Mouse (Mus musculus) right cerebral cortex, postnatal 14 days (tissue): ENCODE measurements around the gene Klf13.

Experiments
- DNase-seq: peaks from one replicate; pipeline ENCODE4 v3.0.0; 2022

The Klf13 gene

DNA sequence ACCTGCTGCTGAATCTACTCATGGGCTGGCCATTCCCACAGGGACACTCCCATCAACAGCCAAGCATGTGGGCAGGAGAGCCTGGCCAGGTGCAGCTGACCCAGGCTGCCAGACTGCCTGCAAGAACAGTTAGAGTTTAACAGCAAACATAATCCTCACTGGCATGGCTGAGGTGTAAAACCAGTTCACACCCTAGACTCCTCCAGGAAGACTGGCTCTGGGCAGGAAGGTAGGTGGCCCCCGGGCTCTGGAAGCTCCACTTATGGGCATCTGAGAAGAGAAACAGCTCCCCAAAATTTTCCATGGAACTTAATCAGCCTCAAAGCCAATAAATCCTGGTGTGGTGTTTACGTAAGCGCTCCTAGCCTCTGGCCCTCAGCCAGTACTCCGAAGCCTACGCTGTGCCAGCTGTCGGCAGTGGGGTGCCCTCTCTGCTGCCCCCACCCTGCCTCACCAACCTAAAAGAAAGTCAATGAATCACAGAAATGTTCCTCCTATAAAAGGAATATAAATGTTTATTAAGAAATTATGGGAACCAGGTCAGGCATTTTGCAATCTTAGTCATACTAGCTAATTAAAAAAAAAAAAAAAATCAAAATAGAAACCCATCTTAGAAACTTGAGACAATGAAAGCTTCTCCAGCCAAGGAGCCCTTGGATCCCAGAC, 13.8 kb downstream of the Klf13 start:
- DNase-seq, result peak; percentile 73

DNA sequence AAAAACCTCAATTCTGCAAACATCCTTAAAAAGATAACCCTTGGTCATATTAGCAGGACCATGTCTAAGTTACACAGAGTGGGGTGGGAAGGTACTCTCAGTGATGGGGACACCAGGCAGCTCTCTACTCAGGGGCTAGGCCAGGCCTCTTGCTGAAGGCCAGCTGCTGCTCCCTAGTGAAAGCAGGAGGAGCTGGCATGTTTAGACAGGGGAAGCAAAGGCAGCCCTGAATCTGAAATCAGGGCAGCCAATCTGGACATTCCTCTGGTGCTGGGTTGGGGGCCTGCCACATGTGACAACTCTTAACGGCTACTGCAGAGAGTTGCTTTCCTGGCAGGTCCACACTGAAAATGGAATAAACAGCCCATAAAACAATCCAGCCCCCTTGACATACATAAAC, 14.6 kb downstream of the Klf13 start:
- no peak for DNase-seq

DNA sequence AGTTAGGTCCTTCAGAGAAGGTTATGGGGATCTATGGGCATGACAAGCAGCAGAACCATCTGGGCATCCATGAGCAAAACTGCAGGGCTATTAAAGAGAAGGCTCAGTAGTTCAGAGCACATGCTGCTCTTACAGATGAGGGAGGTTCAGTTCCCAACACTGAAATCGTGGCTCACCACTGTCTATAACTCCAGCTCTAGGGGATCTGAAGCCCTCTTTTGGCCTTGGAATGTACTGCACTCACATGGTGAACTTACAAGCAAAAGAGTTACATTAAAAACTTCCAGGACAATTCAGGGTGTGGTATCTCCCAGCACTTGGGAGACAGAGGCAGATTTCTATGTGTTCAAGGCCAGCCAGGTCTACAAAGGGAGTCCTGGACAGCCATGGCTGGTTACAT, 15.7 kb downstream of the Klf13 start:
- no peak for DNase-seq

DNA sequence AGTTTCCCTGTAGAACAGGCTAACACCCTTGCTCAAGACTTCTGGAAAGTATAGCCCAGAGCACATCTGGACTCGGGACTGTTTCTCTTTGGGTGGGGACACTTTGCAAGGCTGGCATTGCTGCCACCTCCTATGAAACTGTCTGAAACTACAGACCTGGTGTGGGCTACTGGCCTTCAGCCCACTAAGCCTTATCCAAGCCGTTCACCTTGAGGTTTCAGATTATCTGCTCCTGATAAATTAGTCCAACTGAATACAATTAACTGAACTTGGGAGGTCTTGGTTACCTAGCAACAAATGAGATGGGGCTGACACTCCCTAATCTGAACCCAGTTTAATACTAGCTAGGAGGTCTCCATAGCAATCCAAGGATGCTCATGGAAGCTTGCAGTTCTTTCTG, 16.1 kb downstream of the Klf13 start:
- DNase-seq, result no peak

DNA sequence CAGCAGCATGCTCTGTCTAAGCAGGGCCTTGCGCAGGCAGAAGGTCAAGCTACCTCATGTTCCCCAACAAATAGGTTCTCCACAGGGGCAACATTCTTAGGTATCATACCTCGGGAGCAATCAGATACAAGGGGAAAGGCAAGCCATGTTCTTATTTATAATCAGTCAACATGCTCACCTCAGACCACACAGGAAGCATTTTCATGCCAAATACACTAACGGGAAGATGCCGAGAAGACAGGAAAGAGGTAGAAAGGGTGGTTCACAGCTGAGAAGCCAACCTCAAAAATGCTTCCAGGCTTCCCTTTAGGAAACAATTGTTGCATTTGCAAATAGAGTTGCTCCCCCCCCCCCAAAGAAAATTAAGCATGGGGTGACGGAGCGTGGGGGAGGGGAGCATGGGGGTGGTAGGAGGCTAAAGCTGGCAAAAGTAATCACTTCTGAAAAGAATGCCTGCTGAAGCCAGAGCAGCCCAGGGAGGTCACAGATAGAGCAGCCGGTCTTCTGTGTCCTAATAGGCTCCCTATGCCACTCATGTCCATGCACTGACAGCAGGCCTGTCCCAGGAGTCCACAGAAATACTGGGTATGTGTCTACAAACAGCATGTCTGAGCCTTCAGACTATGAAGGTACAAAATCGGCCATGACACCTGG, 16.7 kb downstream of the Klf13 start:
- no peak for DNase-seq

DNA sequence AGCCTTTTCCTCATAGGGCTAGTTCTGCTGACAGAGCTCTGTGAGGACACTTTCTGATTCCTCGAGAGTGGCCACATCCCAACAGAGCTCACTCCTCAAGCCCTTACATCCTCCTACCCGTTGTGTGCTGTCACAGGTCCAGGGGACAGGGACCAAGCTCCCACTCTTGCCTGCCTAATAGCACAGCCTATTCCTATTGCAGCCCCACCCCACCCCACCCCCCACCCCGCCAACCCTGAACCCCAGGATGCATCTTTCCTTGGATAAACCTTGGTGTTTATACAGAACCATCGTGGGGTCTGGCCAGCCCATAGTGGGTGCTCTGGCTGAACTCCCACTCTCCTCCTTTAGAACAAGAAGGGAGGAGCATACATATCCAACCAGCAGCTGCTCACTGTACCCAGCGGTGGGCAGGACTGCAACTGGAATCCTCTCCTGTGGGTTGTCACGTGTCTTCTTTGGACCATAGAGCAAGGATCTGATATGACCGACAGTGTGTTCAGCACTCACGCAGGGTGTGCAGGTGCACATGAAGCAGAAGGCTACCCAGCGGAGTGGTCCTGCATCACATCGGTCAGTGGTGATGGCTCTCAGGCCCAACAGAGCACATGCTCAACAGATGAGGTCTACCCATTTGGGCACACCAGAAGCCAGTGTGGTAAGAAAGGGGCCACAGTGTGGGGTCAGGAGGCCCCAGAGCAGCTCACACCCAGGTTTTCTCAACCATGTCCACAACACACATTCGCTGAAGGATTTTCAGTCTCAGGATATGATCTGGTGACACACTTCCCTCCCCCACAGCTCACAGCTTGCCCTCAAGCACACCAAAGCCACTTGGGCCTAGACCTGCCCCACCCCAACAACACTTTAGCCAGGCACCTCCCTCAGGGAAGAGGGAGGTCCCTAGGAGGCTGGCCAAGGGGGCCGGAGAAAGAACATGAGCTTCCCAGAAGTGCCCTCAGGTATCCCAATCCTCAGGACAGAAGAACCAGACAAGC, 19.6 kb downstream of the Klf13 start:
- no peak for DNase-seq

DNA sequence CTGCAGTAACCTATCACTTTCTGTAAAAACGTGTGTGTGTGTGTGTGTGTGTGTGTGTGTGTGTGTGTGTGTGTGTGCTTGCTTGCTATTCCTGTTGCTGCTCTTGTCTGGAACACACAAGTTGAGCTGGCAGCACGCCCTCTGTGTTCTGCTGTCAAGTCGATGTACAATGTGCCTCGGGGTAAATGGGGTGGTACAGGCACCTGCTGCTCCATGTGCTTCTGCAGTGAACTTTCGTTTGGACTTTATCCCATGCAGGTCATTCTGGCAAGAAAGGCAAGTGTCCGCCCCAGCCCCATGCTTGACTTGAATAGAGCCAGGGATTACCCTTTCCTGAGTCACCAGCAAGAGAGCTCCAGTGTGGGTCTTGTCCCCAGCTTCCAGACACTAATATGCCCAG, 21.0 kb downstream of the Klf13 start:
- DNase-seq, result peak; percentile 74

DNA sequence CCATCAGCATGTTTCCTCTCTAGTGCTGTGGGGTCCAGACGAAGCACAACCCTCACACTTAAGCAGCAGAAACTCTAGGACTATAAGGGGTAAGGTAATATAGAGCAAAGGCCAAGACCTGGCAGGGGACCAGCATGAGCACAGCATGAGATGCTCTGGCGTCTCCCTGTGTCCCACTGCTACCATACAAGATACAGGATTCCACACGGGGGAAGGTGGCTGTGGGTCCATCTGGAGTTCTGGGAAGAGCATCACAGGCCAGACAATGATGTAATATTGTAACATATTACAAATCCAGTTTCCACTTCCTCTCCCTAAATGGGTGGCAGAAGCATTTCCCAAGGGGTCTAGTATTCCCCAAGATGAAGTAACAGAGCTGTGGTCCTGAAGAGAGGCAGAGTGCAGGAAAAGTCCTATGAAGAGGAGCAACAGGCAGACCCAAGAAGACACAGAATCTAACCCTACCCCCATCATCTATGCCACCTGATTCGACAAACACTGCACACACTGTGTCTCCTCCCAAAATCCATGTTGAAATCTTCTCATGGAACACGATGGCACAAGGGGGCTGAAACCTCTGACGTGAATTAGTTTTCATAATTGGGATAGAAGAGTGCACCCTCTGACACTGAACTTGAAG, 22.3 kb downstream of the Klf13 start, which contains the start of gene E030018B13Rik:
TSS of gene E030018B13Rik (plus strand) at position 590 of the 640 bp plus-strand sequence.
- no peak for DNase-seq

DNA sequence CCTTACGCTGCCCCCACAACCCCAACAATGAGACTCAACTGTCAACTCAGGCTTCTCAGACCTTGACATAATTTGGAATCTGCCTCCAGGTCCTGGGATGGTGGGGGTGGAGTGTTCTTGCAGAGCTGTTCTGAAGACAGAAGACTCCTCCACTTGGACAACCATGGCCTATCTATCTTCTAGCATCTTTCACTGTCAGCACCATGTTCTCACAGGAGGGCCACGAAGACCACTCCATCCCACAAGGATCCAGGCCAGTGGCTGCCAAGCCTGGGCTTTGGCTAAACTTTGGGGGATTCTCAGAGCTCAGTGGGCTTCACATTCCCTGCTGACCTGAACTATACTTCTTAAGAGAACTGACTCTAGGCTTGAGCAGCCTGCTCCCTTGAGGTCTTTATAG, 23.8 kb downstream of the Klf13 start:
- no peak for DNase-seq

DNA sequence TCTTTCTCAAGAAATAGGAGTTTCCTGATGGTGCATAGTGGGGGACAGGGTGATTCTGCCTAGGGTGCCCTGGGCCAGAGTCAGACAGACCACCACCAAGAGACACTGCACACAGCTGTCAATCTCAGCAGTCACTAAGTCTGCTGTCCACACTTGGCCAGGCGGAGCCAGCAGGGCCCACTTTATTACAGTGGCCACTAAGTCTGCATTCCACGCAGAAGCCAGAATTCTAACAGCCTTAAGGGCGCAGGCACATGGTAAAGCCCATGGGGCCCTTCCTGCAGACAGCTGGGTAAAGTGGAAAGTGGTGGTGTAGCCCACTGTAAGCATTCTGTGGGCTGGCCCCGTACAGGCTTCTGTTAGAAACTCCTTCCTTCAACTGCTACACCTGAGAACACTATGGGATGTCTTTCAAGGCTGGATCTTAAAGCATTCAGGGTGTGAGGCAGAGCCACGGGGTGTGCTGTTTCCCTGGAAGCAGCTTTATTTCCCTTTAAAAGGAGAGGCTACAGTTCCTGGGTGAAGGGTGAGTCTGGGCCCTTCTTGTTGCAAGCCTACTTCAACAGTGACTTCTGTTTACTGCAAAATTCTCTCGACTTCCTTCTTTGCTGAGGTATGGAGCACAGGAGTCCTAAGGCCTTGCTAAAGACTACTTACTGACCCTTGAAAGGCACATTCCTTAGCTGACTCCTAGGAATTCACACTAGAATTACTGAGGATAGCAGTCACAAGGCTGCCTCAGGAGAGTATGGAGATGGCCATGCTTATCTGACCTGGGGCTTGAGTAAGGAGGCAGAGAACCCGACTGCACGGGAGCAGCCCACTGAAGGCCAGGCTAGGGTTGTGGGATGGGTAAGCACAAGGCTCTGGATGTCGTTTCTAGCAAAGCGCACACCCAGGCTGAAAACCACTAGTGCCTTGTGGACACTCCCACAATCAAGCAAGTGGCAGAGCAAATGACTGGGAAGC, 24.7 kb downstream of the Klf13 start:
- DNase-seq, result no peak

DNA sequence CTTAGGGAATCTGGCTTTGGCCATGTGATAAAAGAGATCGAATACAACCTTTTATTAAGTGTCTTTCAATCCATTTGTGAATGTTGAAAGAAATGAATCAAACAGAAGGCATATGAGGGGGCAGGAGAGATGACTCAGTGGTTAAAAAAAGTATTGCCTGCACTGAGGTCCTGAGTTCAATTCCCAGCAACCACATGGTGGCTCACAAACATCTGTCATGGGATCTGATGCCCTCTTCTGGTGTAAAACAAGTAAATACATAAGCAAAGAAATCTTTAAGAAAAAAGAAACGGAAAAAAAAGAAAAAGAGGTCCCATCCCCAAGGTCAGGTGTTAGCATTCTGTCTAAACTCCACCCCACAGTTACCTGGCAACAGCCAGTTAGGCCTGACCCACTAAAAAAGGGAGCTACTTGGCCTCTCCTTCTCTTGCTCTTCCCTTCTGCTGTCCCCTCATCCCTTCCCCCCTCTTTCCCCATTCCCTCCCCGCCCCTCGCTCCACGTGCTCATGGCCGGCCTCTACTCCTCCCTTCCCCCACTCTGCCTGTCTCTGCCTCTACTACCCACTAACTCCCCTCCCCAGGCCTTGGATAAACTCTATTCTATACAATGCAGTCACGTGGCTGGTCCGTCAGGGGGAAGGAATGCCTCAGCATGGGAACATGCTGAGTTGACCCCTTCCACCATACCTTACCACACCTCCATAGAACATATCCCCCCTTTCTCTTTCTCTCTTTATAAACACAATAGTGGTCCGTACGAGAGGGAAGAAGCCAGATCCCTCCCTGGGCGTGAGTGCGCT, 25.6 kb downstream of the Klf13 start:
- no peak for DNase-seq

DNA sequence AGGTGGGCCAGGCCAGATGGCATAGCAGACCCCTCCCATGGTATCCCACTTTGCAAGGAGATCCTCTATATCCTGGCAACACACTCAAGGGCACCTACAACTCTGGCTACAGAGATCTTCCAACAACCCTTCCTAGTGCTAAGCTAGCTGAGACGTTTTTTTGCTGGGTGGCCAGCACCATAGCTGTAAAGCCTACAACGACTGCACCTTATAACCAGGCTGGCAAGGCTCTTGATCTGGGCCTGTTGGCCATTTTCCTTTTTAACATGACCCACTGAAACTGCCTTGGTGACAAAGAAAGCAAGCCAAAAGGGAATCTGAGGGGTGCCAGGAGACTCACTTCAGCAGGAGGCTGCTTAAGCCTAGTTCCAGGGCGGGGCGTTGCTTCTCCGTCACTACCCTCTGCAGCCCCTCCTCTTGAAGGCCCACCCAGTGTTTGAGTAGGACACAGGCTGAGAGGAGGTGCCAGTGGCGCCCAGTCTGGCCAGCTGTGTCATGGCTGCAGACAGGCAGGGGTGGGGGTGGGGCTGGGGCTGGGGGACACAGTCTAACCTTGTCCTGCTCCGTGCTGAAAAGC, 26.4 kb downstream of the Klf13 start:
- no peak for DNase-seq

DNA sequence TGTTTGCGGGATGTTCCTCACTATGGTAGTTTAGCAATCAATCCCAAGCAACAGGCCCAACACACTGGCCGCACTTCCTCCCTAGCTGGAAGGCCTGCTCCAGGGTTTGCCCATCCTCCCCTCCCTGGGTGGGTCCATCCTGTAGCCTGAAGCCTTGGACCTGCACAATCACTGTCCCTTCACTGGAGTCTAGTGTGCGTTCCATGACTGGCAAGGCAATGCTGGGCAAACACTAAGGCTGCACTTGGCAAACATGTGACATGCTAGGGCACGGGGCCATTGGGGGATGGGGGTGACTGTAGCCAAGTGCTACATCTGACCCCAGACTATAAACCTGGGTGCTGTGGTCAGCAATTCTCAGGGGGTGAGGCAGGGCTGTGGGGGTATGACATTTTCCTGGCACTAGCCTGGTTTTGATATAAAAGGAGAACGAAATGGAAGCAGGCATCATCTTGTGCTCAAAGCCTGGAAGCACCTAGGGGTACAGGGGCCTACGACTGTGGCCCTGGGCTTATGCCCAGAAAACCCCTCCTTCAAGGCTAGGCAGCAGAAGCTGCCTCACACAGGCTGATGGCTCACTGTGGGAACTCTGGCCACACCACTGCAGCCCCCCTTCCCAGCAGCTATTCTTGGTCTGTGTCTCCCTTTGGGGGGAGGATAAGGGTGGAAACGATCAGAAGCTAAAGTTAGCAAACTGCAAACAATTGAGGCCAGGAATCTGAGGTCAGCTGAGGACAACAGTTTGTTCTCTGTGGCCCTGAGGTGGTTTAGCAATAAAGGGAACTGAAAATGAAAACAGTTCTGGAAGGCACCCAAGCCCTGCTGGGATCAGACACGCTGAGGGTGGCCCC, 27.1 kb downstream of the Klf13 start:
- no peak for DNase-seq

DNA sequence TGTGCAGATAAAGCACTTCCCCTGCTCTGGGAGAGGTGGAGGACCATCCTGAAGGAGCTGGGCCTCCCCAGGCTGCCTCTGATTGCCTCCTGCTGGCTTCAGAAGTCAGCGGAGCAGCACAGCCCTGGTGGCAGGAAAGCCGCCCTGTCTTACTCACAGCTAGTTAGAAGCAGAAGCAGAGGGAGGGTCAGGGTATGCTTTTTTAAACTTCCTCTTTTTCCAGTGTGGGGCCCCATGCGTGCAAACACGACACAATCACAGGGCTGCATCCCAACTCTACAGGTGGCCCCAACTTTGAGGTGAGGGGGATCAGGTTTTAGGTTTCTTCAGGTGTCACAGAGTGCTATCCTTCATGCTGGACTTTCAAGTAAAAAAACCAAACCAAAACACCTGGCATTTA, 27.8 kb downstream of the Klf13 start:
- no peak for DNase-seq

DNA sequence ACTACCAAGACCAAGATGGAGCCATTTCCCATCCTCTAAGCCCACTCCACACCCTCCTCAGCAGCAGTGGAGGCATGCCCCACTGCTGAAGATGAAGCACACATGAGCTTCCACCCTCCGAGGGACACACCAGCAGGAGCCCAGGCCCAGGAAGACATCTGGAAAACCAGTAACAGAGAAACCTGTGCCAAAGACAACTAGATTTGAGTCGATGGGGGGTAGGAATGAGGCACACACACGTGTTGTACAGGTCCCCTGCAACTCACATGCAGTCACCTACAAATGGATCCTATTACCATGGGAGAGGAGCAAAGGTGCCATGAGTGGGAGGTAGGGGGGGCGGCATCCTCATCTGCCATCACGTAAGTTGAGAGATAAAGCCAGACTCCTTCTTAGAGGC, 28.5 kb downstream of the Klf13 start:
- no peak for DNase-seq

DNA sequence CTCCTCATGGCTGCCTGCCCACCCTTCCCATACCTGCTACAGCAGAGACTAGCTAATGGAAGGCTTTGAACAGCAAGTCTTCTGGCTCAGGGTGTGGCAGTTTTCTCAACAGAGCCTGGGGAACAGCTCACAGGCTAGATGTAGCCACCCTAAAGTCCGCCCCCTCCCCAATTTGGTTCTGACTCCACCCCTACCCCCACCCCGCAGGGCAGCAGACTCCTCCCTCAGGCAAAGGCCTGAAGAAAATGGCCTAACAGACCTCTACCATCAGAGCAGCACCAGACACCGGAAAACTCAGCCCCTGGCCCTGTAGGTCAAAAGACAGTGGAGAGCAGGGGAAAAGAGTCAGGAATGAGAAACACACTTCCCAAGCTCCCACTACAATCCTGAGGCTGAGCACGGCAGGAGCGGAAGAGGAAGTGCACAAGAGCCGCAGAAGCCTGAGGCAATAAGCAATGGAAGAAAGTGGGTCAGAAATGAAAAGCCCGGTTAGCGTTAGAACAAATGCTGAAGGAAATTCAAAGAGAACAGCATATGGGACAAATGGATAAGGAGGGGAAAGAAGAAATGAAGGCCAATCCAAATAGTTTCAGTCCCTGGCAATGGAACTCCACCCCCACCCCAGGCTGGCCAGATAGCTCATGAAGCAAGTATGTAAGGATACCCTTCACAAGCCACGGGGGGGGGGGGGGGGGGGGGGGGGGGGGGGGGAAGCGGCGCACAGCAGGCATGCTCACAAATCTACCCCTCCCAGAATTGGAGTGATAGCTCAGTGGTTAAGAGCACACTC, 30.0 kb downstream of the Klf13 start:
- no peak for DNase-seq

DNA sequence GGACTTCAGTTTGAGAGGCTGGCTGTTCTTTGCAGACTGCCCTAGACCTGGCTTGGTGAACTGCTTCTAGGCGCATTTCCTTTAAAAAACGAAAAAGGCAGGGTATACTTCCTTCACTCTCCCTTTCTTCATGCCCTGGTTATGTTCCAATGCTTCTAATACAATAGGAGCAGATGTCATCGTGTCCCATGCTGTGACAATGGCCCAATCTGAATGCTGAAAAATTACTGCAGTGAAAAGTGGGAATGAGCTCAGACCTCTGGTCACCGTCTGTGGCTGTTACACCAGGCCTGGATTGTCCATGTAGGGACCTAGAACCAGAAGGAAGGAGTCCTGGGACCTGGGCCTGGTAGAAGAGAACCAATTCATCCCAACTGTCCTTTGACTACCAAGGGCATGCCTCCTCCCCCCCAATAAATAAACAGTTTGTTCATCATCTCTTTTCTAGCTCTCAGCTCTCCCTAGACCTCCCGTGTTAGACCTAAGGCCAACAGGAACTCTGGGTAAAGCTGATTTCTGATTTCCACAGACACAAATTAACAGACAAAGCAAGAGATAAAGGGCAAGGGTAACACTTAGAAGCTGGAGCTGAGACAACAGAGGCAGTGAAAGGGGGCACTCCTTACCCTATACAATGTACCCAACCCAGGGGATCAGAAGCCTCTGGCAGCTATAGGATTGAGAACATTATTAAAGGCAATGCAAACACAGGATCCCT, 30.8 kb downstream of the Klf13 start:
- no peak for DNase-seq

DNA sequence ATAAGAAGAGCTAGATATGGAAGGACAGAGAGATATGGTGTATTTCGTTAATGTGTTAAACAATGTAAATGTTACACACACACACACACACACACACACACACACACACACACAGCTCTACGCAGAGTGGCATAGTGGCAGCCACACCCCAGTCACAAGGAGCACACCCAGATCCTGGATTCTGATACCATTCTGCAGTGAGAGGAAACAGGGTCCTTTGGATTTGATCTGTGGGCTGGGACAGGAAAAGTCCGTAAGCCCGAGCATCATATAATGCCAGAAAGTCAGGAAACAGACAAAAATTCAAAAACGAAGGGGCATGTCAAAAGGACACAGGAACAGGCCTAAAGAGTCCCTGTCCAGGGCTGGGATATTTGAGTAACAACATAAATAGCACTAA, 33.1 kb downstream of the Klf13 start:
- DNase-seq, result no peak
